Mouse (Mus musculus) cerebellum, adult 9-10 months (tissue): ENCODE measurements around the gene Snx20.
"Not testable (repeated sequence)": the region's sequence is repeated elsewhere in the genome, so short reads cannot be mapped to it uniquely, and the experiment has no call there.

Experiments used
- DNase-seq: peaks from one replicate; pipeline ENCODE4 v3.0.0; 2022

Snx20 gene

GRCm38 (mm10) chr8:88635474-88636397 lies at the start of gene Snx20:
Gene Snx20 (minus strand): TSS chr8:88636128.
- no peak for DNase-seq

DNA sequence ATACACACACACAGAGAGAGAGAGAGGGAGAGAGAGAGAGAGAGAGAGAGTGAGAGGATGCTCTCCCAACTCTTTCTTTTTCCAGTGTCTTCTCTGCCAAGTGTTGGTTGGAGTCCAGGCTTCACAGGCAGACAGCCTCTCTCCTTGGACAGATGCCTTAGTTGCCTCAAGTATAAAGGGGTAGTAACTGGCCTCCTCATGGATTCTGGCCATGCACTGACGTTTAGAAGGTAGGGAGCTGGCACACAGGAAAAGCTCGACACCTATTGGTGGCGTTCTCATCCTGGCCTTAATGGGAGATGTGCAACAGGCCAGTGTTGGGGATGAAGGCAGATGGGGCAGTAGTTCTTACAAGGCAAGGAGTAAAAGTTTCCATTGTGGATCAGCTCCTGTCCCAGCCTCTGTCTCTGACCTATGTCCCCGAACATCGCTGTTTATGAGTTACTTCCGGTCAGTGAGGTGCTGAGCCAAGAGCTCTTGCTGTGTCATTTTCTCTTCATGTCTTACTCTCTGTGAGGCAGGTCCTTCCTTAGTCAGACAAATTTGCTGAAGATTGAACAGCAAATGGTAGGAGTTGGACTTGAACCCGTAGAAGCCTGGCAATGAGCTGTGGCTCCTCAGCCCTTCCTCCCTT lies 47.8 kb upstream of the Snx20 start:
- no peak for DNase-seq

GRCm38 (mm10) chr8:88681046-88681445 lies 45.1 kb upstream of the Snx20 start:
- DNase-seq: no peak

DNA sequence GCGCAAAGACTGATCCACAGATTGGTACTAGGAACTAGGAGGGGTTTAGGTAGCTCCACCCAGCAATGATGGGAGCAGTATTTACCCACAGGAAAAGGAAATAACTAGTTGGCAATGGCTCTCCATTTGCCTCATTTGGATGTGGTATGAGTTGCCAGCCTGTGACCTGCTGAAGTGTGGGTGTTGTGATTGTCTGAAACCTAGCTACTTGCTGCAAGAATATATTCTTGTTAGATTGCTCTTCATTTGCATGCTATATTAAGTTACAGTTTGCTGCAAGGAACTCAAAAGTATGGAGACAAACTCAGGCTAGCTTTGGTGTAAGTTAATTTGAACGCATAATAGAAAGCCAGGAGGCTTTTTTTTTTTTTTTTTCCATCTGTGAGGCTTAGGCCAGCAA lies 44.6 kb upstream of the Snx20 start:
- no peak for DNase-seq

GRCm38 (mm10) chr8:88677071-88677470 lies 41.1 kb upstream of the Snx20 start:
- DNase-seq: no peak

DNA sequence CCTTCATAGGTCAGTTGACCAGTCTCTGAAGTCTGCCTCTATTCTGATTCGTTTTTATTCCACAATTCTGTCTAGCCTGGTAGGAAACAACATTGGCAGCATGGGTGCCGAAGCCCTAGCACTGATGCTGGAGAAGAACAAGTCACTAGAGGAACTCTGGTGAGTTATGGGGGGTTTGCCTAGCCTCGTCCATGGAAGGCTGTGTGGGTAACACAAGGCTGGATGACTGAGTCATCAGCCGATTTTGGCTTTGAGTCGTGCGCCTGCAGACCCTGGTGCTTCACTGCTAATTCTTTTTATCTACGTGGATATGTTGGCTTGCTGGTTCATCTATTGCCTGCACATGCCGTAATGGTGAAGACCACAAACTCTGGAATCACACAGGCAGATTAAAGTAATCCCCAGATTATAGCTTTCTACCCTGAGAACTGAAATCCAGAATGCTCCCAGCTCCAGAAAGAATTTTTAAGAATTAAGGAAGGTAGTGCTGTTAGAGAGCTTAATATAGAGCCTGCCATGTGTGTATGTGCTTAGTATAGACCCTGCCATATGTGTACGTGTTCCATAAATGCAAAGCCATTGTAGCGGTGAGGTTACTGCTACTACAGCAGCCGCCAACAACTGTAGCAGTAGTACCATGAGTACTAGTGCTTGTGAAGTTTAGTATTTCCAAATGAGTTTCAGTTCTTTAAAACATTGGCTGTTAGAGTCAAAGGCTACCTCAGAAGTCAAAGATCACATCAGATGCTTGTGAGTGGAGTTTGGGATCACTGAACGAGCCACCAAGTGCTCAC lies 39.6 kb upstream of the Snx20 start:
- DNase-seq: no peak

DNA sequence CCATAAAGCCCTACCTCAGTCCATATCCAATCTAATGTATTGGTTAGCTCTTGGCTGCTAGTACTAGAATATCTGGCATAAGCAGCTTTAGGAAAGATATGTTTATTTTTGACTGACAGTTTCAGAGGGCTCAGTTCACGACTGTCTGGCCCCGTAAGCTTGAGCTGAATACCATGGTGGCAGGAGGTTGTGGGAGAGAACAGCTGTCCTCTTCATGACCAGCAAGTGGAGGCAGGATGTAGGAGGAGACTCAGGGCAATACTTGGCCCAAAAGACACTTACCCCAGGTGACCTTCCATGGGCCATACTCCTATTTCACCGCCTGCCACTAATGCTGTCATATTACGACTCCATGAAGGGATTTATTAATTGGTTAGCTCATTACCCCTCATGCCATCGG lies 37.9 kb upstream of the Snx20 start:
- no peak for DNase-seq

- DNase-seq: no peak
Observed at GRCm38 (mm10) chr8:88671575-88671974, 35.6 kb upstream of the Snx20 start.

- no peak for DNase-seq
Observed at GRCm38 (mm10) chr8:88670782-88671181, 34.9 kb upstream of the Snx20 start.

- no peak for DNase-seq
Observed at GRCm38 (mm10) chr8:88668400-88669086, 32.6 kb upstream of the Snx20 start.

DNA sequence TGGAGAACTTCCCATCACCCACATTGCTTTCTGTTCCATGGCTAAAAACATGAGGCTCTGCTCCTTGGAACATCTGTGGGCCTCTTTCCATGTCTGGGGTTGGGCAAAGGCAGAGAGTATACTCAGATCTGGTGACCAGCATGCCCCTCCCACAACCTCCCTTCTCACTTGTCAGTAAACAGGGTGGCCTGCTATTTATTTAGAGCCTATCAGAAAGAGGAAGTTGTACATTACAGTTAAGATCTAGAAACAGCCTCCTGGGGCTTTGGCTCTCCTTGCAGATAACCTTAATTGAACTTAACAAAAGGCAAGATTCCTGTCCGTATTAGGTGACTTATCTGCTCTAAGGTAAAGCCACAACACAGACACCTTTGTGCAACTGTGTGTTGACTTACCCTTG lies 30.5 kb upstream of the Snx20 start:
- DNase-seq: no peak

GRCm38 (mm10) chr8:88664947-88665346 lies 29.0 kb upstream of the Snx20 start:
- peak; percentile 71 for DNase-seq

GRCm38 (mm10) chr8:88664121-88664520 lies 28.2 kb upstream of the Snx20 start:
- DNase-seq: no peak

- DNase-seq: no peak
Observed at GRCm38 (mm10) chr8:88662401-88662821, 26.5 kb upstream of the Snx20 start.

DNA sequence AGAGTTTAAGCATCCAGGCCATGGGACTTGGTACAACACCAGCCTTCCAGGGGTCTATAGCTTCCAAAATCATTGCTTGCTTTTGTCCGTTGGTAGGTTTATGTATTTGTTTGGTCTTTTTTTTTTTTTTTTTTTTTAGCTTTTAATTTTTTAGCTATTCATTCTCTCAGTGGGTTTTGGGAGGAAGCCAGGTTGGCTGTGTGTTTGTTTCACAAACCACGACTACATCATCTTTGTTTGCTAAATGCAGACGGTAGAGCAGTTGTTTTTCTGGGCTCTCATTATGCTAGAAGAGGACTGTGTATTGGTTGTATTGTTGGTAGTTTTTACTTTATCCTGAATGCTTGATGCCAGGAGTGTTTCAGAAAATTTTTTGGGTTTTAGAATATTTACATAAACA lies 23.9 kb upstream of the Snx20 start:
- no peak for DNase-seq

DNA sequence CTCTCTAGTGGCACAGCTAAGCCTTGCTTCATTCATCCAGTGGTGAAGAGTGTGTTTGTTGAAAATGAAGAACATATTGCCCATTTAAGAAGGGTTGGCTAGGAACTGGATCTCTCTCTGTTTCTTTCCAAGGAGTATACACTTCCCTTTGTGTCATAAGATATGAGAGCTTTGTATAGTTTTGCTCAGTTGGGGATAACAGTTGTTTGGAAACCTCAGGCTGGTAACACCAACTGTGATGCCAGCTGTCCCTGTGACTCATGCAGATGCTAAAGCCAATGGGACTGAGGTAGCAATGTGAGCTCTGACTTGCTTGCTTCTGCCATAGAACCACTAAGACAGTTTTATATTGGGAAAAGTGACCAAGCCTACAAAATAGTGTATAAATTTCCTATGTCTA lies 19.4 kb upstream of the Snx20 start:
- no peak for DNase-seq

DNA sequence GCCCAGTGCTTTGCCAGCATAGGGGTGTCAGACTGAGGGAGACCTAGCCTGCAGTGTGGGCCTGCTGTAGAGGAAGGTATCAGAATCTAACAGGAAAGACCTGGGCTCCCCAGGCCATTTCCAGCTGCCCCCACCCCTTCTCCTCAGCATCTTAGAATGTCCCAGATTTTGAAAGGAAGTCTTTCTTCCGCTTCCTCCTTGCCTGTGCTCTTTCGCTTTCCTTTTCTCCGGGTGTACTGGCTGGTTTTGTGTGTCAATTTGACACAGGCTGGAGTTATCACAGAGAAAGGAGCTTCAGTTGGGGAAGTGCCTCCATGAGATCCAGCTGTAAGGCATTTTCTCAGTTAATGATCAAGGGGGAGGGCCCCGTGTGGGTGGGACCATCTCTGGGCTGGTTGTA lies 15.2 kb upstream of the Snx20 start:
- not testable (repeated sequence) for DNase-seq

GRCm38 (mm10) chr8:88650016-88650708 lies 14.2 kb upstream of the Snx20 start:
- no peak for DNase-seq

- no peak for DNase-seq
Observed at GRCm38 (mm10) chr8:88648322-88648721, 12.4 kb upstream of the Snx20 start.

- peak; percentile 36 for DNase-seq
Observed at GRCm38 (mm10) chr8:88646837-88647778, 11.2 kb upstream of the Snx20 start, which contains the start of gene Nod2. Gene Nod2 (plus strand): TSS chr8:88647315.
